Mouse (Mus musculus) myocyte (in vitro differentiated cells): ENCODE results near the gene Cpa2.

Experiments
- MAX ChIP-seq: IDR thresholded peaks from one replicate; pipeline ENCODE4 v1.6.1; 2011; ENCODE audit warnings: low read depth, mild to moderate bottlenecking, control low read depth
- MYOD1 ChIP-seq, 3 experiments: IDR thresholded peaks; one replicate each; pipeline ENCODE4 v1.6.1; 2011; ENCODE audit warnings: control low read depth in 2 of 3, low read depth in 2 of 3, mild to moderate bottlenecking in 2 of 3, moderate library complexity in 1 of 3; ENCODE audit not compliant: insufficient read length in 2 of 3, control insufficient read depth in 1 of 3
- MYOG ChIP-seq, 3 experiments: IDR thresholded peaks; one replicate each; pipeline ENCODE4 v1.6.1; 2011; ENCODE audit warnings: control low read depth in 2 of 3, low read depth in 2 of 3, mild to moderate bottlenecking in 2 of 3; ENCODE audit not compliant: insufficient read length in 2 of 3, control insufficient read depth in 1 of 3, insufficient read depth in 1 of 3
- POLR2A ChIP-seq: IDR thresholded peaks from one replicate; pipeline ENCODE4 v1.6.1; 2011; ENCODE audit warnings: low read depth, mild to moderate bottlenecking, control low read depth, moderate library complexity; ENCODE audit not compliant: insufficient read length
- POLR2AphosphoS2 ChIP-seq: IDR thresholded peaks from one replicate; pipeline ENCODE4 v1.6.1; 2011; ENCODE audit warnings: low read depth, control low read depth; ENCODE audit not compliant: insufficient read length
- SRF ChIP-seq: IDR thresholded peaks from one replicate; pipeline ENCODE4 v1.6.1; 2011; ENCODE audit warnings: low read depth; ENCODE audit not compliant: control insufficient read depth, insufficient read length

DNA sequence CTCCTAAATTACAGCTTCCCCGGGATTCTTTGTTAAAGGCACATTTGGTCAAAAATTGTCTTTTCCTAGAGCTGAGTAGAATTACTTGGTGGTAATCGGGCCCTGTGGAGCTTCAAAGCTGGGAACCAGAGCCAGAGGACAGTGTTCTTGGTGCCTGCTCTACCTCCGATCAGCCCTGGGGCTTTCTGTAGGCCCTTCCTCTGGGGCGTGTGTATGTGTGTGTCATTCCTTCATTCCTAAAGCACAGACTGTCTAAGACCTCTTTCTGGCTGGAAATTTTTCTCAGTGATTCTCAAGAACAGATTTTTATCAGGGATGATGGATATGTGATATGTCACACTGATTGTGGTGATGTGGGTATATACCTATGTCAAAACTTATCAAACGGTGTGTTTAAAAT, 2.6 kb upstream of the Cpa2 start:
- no peak for TF ChIP-seq SRF
- TF ChIP-seq MYOG (IDR thresholded peaks at IDR 0.05; ENCODE audit: control insufficient read depth in 1 of 3, insufficient read depth in 1 of 3, insufficient read length in 2 of 3, low read depth in 2 of 3) = no peak
- TF ChIP-seq POLR2A = no peak
- TF ChIP-seq MYOD1 (IDR thresholded peaks at IDR 0.05; ENCODE audit: control insufficient read depth in 1 of 3, insufficient read length in 2 of 3, low read depth in 2 of 3) = no peak
- TF ChIP-seq POLR2AphosphoS2 = no peak
- TF ChIP-seq MAX = no peak
